Mouse (Mus musculus): ENCODE measurements at regions not wholly inside any gene's neighbourhood (a gene's known extent, or its start where the extent isn't known, plus 50 kb on each side); places are given as distances from the start of the nearest gene placed in this dataset.

GRCm38 (mm10) chr17:58598911-58599310 is 392.3 kb downstream of the Pdzph1 start:
- Histone ChIP-seq H3K4me3 (no peak overlapping the region), H3K4me1 (no peaks in the 10 kb centered on the region), H3K27ac (replicated peaks) (no peak overlapping the region), H3K9me3 (no peaks in the 10 kb centered on the region), H3K27me3 (replicated peaks; ENCODE audit: low read depth, poor library complexity, severe bottlenecking) (no peaks in the 10 kb centered on the region), H3K36me3 (replicated peaks) (no peaks in the 10 kb centered on the region)
- no peak for DNase-seq (ENCODE audit: low spot score)
- 44% methylated on average over 1 of the region's 1 CpGs for WGBS

GRCm38 (mm10) chr17:58596661-58597060 is 394.5 kb downstream of the Pdzph1 start:
- H3K27me3 ChIP-seq (replicated peaks; ENCODE audit: low read depth, poor library complexity, severe bottlenecking), result no peaks in the 10 kb centered on the region
- H3K4me1 ChIP-seq, result no peaks in the 10 kb centered on the region
- DNase-seq (ENCODE audit: low spot score), result no peak
- no peaks in the 10 kb centered on the region for H3K9me3 ChIP-seq
- no peak overlapping the region for H3K4me3 ChIP-seq
- H3K36me3 ChIP-seq (replicated peaks), result no peaks in the 10 kb centered on the region
- no peak overlapping the region for H3K27ac ChIP-seq (replicated peaks)

GRCm38 (mm10) chr17:58587946-58588345 is 403.2 kb downstream of the Pdzph1 start:
- H3K36me3 ChIP-seq (replicated peaks), result no peaks in the 10 kb centered on the region
- H3K4me1 ChIP-seq, result no peaks in the 10 kb centered on the region
- no peak overlapping the region for H3K27ac ChIP-seq (replicated peaks)
- no peak overlapping the region for H3K4me3 ChIP-seq
- no peaks in the 10 kb centered on the region for H3K27me3 ChIP-seq (replicated peaks; ENCODE audit: low read depth, poor library complexity, severe bottlenecking)
- 63% methylated on average over 2 of the region's 2 CpGs for WGBS
- DNase-seq (ENCODE audit: low spot score), result peak; percentile 12
- no peaks in the 10 kb centered on the region for H3K9me3 ChIP-seq

- WGBS, result 82% methylated on average over 2 of the region's 2 CpGs
- no peaks in the 10 kb centered on the region for H3K9me3 ChIP-seq
- no peak for DNase-seq (ENCODE audit: low spot score)
- H3K27ac ChIP-seq (replicated peaks), result no peak overlapping the region
- H3K4me3 ChIP-seq, result no peak overlapping the region
- H3K4me1 ChIP-seq, result no peaks in the 10 kb centered on the region
- H3K27me3 ChIP-seq (replicated peaks; ENCODE audit: low read depth, poor library complexity, severe bottlenecking), result no peaks in the 10 kb centered on the region
- H3K36me3 ChIP-seq (replicated peaks), result no peaks in the 10 kb centered on the region
These were observed 418.3 kb downstream of the Pdzph1 start for GRCm38 (mm10) chr17:58572885-58573284.

Measured in embryonic facial prominence, embryonic 10.5 days (tissue).